Mouse (Mus musculus) thymus, adult 2 months (tissue): ENCODE results near the gene Gprc5c. TPM values are rescaled to one million over a fixed set of nuclear protein-coding genes. Genes with fewer than 3 reads are reported as not detected.

Source experiments
- DNase-seq: peaks from one replicate; pipeline ENCODE4 v3.0.0; 2021
- H3K27ac ChIP-seq: fragments of 200-500 bp; 2 replicates; pipeline ENCODE4 v1.5.1; 2012; ENCODE audit warnings: low read length, control low read depth; ENCODE audit not compliant: control insufficient read depth, insufficient read depth
- H3K27me3 ChIP-seq: fragments of 200-500 bp; 2 replicates; pipeline ENCODE4 v1.6.1; 2012; ENCODE audit warnings: mild to moderate bottlenecking, low read length, moderate library complexity, mixed read lengths; ENCODE audit not compliant: control insufficient read depth, insufficient read depth
- H3K36me3 ChIP-seq: fragments of 200-500 bp; 2 replicates; pipeline ENCODE4 v1.6.1; 2012; ENCODE audit warnings: mild to moderate bottlenecking, low read length, moderate library complexity; ENCODE audit not compliant: control insufficient read depth, insufficient read depth
- H3K4me1 ChIP-seq: fragments of 200-500 bp; replicated peaks from 2 replicates; pipeline ENCODE4 v1.6.1; 2012; ENCODE audit warnings: low read length; ENCODE audit not compliant: control insufficient read depth, insufficient read depth
- H3K4me3 ChIP-seq: fragments of 200-500 bp; 2 replicates; pipeline ENCODE4 v1.5.1; 2012; ENCODE audit warnings: mild to moderate bottlenecking, low read length, control low read depth, moderate library complexity; ENCODE audit not compliant: control insufficient read depth, insufficient read depth
- CTCF ChIP-seq: fragments of 200-500 bp; IDR thresholded peaks from 2 replicates; pipeline ENCODE4 v1.5.1; 2012; ENCODE audit warnings: mild to moderate bottlenecking, control low read depth, low read length, moderate library complexity, borderline replicate concordance; ENCODE audit not compliant: control insufficient read depth, poor library complexity, insufficient read depth; ENCODE audit errors: extremely low read depth
- POLR2A ChIP-seq: fragments of 200-500 bp; IDR thresholded peaks from 2 replicates; pipeline ENCODE4 v1.6.1; 2012; ENCODE audit warnings: mild to moderate bottlenecking, low read length, control low read depth, moderate library complexity; ENCODE audit not compliant: control insufficient read depth, poor library complexity, insufficient read depth; ENCODE audit errors: extremely low read depth
- WGBS: fragments of 180-500 bp; shearing (Covaris S2); methylation state at CpG from one replicate; pipeline ENCODE4 v1.1.7; 2018; 5-methylcytosine and 5-hydroxymethylcytosine counted together
- polyA plus RNA-seq: library from polyadenylated mRNA; depleted of rRNA; stranded (reverse); fragments of >200 nt; gene quantifications from 2 replicates; pipeline ENCODE4 v1.2.3, GENCODE M21; 2012

Gene Gprc5c
- polyA plus RNA-seq, 1 experiment = 5.4 TPM

DNA sequence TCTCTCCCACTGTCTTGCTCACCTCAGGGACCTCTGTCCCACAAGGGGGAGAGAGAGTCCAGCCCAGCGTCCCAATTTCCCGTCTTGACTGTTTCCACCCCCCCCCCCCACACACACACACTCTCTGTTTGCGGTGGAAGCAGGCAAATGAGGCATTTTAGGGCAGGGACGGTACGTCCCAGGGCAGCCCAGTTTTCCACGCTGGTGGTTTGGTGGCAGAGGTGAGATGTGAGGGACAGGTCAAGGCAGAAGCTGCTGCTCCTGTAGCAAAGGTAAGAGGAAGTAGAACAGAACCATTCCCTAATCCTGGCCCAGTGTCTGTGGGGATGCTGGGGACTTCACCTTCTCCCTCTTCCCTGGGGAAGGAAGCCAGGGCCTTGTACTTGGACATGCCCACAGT, 3.6 kb downstream of the Gprc5c start:
- Histone ChIP-seq H3K4me3 (no peak overlapping the region), H3K4me1 (0 out of 2 replicates have a peak, but pooled peaks cover 5% of the 10 kb centered on the region), H3K36me3 (no peaks in the 10 kb centered on the region), H3K27ac (no peak overlapping the region), H3K27me3 (peaks cover 18% of the 10 kb centered on the region)
- WGBS = 93% methylated on average over 6 of the region's 6 CpGs
- TF ChIP-seq CTCF (no peak), POLR2A (no peak)
- no peak for DNase-seq

DNA sequence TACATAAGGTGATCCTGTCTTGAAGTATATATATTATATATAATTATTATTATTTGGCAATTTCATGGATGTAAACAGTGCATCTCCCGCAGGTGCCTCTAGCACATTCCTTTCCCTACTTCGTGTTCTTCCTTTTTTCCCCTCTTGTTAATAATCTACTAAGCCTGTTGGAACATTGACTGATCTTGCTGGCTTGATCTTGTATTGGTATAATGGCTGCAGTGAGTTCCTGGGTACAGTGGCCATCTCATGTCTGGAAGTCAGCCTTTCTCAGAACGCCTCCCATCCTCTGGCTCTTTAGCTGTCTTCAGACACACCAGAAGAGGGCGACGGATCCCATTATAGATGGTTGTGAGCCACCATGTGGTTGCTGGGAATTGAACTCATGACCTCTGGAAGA, 5.2 kb downstream of the Gprc5c start:
- TF ChIP-seq POLR2A (no peak), CTCF (no peak)
- peaks cover 11% of the 10 kb centered on the region for H3K27me3 ChIP-seq
- H3K27ac ChIP-seq = no peak overlapping the region
- 0 out of 2 replicates have a peak, but pooled peaks cover 5% of the 10 kb centered on the region for H3K4me1 ChIP-seq
- WGBS = 95% methylated on average over 5 of the region's 5 CpGs
- no peak overlapping the region for H3K4me3 ChIP-seq
- no peak for DNase-seq
- no peaks in the 10 kb centered on the region for H3K36me3 ChIP-seq

DNA sequence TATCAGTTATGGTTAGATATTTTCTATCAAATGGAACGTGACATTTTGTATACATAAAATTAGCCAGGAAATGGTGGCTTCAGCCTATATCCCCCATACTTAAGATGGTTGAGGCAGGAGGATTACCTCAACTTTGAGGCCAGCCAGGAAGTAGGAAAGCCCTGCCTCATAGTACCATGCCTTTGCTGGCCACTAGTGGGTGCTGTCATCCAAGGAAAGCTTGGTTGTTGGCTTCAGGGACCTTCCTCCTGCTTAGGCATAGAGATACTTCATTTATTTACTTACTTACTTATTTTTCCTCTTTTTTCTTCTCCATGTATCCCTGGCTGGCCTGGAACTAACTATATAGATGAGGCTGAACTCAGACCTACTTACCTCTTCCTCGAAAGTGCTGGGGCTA, 7.7 kb downstream of the Gprc5c start:
- DNase-seq = peak; percentile 53
- Histone ChIP-seq H3K4me3 (no peak overlapping the region), H3K27me3 (no peaks in the 10 kb centered on the region), H3K4me1 (no peaks in the 10 kb centered on the region), H3K36me3 (no peaks in the 10 kb centered on the region), H3K27ac (no peak overlapping the region)
- 98% methylated on average over 2 of the region's 2 CpGs for WGBS
- no peak for TF ChIP-seq CTCF

DNA sequence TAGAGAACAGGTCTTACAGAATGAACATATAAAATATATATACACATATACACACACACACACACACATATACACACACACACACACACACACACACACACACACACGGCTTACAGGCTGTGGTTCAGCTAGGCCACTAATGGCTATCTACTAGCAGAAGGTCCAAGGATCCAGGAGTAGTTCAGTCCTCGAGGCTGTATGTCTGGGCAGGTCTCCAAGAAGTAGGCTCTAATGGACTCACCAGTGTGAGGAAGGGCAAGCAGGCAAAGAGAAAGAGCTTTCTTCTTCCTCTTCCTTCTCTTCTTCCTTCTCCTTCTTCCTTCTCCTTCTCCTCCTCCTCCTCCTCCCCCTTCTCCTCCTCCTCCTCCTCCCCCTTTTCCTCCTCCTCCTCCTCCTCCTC, 10.1 kb downstream of the Gprc5c start:
- Histone ChIP-seq H3K36me3 (no peaks in the 10 kb centered on the region), H3K27me3 (no peaks in the 10 kb centered on the region), H3K4me3 (no peak overlapping the region), H3K4me1 (no peaks in the 10 kb centered on the region), H3K27ac (no peak overlapping the region)
- DNase-seq = no peak
- TF ChIP-seq CTCF (no peak), POLR2A (no peak)
- 55% methylated on average over 2 of the region's 2 CpGs for WGBS

DNA sequence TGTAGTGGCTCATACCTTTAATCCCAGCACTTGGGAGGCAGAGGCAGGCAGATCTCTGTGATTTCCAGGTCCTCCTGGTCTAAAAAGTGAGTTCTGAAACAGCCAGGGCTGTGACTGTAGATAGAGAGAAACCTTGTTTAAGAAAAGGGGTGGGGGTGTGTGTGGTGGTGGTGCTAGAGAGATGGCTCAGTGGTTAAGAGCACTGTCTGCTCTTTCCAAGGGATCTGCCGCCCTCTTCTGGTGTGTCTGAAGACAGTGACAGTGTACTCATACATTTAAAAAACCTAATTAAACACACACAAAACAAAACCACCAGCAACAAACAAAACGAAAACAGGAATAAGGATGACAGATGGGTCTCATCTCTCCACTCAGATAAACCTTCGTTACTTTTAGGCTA, 11.7 kb downstream of the Gprc5c start:
- DNase-seq = no peak
- no peak overlapping the region for H3K4me3 ChIP-seq
- H3K4me1 ChIP-seq = no peaks in the 10 kb centered on the region
- H3K27ac ChIP-seq = no peak overlapping the region
- TF ChIP-seq CTCF (no peak), POLR2A (no peak)
- no peaks in the 10 kb centered on the region for H3K27me3 ChIP-seq
- no peaks in the 10 kb centered on the region for H3K36me3 ChIP-seq
- WGBS = 89% methylated on average over 3 of the region's 3 CpGs

DNA sequence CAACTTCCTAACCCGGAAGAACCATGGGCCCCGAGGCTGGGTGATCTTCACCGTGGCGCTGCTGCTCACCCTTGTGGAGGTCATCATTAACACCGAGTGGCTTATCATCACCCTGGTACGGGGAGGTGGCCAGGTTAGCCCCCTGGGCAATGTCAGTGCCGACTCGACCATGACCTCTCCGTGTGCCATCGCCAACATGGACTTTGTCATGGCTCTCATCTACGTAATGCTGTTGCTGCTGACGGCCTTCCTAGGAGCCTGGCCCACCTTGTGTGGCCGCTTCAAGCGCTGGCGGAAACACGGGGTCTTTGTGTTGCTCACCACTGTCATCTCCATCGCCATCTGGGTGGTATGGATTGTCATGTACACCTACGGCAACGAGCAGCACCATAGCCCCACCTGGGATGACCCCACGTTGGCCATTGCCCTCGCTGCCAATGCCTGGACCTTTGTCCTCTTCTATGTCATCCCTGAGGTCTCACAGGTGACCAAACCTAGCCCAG, 13.0 kb downstream of the Gprc5c start:
- 91% methylated on average over 21 of the region's 21 CpGs for WGBS
- Histone ChIP-seq H3K27me3 (no peaks in the 10 kb centered on the region), H3K4me3 (no peak overlapping the region), H3K36me3 (no peaks in the 10 kb centered on the region), H3K4me1 (no peaks in the 10 kb centered on the region), H3K27ac (no peak overlapping the region)
- no peak for DNase-seq
- no peak for TF ChIP-seq POLR2A
- TF ChIP-seq CTCF = no peak

DNA sequence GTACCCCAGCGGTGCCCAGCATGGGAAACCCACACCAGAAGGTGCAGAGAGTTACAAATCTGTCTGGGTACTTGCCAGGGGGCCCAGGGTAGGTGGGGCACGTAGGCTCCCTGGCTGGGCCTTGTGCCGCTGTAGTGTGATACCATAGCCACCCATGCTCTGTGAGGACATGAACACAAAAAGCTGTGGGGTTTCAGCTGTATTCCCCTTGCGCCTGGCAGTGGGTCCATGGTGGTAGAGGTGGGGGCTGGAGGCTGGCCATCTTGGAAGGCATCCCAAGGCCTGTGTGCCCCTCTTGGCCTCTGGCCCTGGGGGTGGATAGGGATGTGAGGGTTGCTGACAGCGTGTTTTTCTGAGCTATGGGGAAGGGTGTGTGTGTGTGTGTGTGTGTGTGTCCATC, 15.0 kb downstream of the Gprc5c start:
- DNase-seq = no peak
- H3K27me3 ChIP-seq = no peaks in the 10 kb centered on the region
- TF ChIP-seq POLR2A (no peak), CTCF (no peak)
- H3K4me1 ChIP-seq = no peaks in the 10 kb centered on the region
- H3K27ac ChIP-seq = no peak overlapping the region
- H3K4me3 ChIP-seq = no peak overlapping the region
- 73% methylated on average over 5 of the region's 5 CpGs for WGBS
- H3K36me3 ChIP-seq = no peaks in the 10 kb centered on the region
